Mouse (Mus musculus) embryonic facial prominence, embryonic 11.5 days (tissue): ENCODE measurements around the gene Pxn. TPM values are rescaled to one million over a fixed set of nuclear protein-coding genes. Genes with fewer than 3 reads are reported as not detected.
"Not testable (repeated sequence)": the region's sequence is repeated elsewhere in the genome, so short reads cannot be mapped to it uniquely, and the experiment has no call there.

ENCODE experiments used
- ATAC-seq: fragments of 200-750 bp; cut with Nextera tagmentation; replicated peaks from 2 replicates; pipeline ENCODE4 v1.8.0; 2017; ENCODE audit warnings: low read depth; ENCODE audit not compliant: insufficient number of reproducible peaks, low FRiP score, low TSS enrichment
- DNase-seq: peaks from one replicate; pipeline ENCODE4 v3.0.0-alpha.2; 2015; ENCODE audit warnings: low spot score
- H3K27ac ChIP-seq: fragments of 300-500 bp; sonication (generic); replicated peaks from 2 replicates; pipeline ENCODE4 v1.5.1; 2014; ENCODE audit warnings: mild to moderate bottlenecking, low read depth, low read length, control low read depth
- H3K27me3 ChIP-seq: fragments of 300-500 bp; sonication (generic); 2 replicates; pipeline ENCODE4 v1.6.1; 2014; ENCODE audit warnings: mild to moderate bottlenecking, low read length, moderate library complexity, mixed read lengths; ENCODE audit not compliant: control insufficient read depth, insufficient read depth
- H3K36me3 ChIP-seq: fragments of 300-500 bp; sonication (generic); replicated peaks from 2 replicates; pipeline ENCODE4 v1.6.1; 2014; ENCODE audit warnings: low read depth, mild to moderate bottlenecking, low read length, moderate library complexity, mixed read lengths; ENCODE audit not compliant: control insufficient read depth, insufficient read depth
- H3K4me1 ChIP-seq: fragments of 300-500 bp; sonication (generic); 2 replicates; pipeline ENCODE4 v1.6.1; 2014; ENCODE audit warnings: low read length, mixed read lengths; ENCODE audit not compliant: control insufficient read depth, insufficient read depth
- H3K4me2 ChIP-seq: fragments of 300-500 bp; sonication (generic); 2 replicates; pipeline ENCODE4 v1.6.1; 2014; ENCODE audit warnings: low read depth, mild to moderate bottlenecking, control low read depth, low read length, moderate library complexity
- H3K4me3 ChIP-seq: fragments of 300-500 bp; sonication (generic); 2 replicates; pipeline ENCODE4 v1.5.1; 2014; ENCODE audit warnings: low read depth, low read length, control low read depth
- H3K9ac ChIP-seq: fragments of 300-500 bp; sonication (generic); replicated peaks from 2 replicates; pipeline ENCODE4 v1.6.1; 2014; ENCODE audit warnings: mild to moderate bottlenecking, control low read depth, low read length
- H3K9me3 ChIP-seq: fragments of 300-500 bp; sonication (generic); replicated peaks from 2 replicates; pipeline ENCODE4 v1.6.1; 2016; ENCODE audit warnings: mild to moderate bottlenecking, low read length, inconsistent platforms, mixed read lengths; ENCODE audit not compliant: control insufficient read depth
- WGBS: fragments of 180-500 bp; shearing (Covaris S2); extraction: QIAGEN DNeasy Blood & Tissue Kit; methylation state at CpG from one replicate; pipeline ENCODE4 v1.1.7; 2014; 5-methylcytosine and 5-hydroxymethylcytosine counted together
- polyA plus RNA-seq: library from polyadenylated mRNA; unstranded; fragments of >200 nt; fragmentation: Nextera tagmentation; extraction: Ambion mirVana; gene quantifications from 2 replicates; pipeline ENCODE4 v1.2.1, GENCODE M21; 2014

Gene Pxn
- polyA plus RNA-seq, 1 experiment from 2014 or later, result 12.9 TPM

DNA sequence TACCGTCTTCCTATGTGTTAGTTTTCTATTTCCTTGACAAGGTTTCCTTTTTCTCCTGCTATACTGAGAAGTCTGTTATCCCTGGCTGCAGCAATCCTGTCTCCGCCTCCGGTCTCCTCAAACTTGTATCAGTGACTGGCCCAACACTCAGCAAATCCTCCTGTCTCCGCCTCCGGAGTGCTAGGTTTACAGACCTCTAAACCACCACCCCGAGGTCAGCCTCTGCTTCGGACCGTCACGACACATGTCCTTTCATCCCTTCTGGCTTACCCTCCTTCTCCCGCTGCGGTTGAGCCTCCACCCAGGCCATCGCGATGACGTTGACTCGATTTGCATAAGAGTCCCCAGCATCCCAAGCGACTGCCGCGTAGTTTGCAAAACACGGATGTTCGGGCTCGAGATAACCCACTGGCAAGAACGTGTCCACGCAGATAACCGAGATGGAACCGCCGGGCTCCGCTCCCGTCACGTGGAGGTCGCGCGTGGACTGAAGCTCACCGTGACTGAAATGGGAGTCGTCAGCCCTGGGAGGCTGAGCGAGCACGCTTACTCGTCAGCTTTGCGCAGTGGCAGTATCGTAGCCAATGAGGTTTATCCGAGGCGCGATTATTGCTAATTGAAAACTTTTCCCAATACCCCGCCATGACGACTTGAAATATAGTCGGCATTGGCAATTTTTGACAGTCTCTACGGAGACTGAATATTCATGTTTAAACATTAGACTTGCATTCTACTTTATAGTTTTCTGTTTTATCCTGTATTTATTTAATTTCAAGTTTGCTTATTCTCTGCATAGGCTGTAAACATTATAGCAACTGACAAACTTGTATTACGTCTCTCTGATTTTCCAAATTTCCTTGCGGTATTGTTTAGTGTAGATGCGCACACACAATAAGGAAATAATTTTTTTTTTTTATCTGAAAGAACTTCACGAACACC lies 16.5 kb upstream of the Pxn start:
- H3K4me1 ChIP-seq, result peaks cover 5% of the 10 kb centered on the region; the same call in 1 of the 2 replicates
- no peaks in the 10 kb centered on the region for H3K36me3 ChIP-seq
- DNase-seq, result peak; percentile 89
- whole genome bisulfite sequencing, result under 1% methylated on average over 50 of the region's 50 CpGs
- ATAC-seq, result peak; percentile 72
- H3K27ac ChIP-seq, result peak overlapping the region; percentile 99
- H3K27me3 ChIP-seq, result no peaks in the 10 kb centered on the region
- H3K9ac ChIP-seq, result peak overlapping the region; percentile 59
- peak overlapping the region; percentile 24 for H3K4me3 ChIP-seq
- no peaks in the 10 kb centered on the region for H3K9me3 ChIP-seq
- H3K4me2 ChIP-seq, result peak overlapping the region; percentile 40

DNA sequence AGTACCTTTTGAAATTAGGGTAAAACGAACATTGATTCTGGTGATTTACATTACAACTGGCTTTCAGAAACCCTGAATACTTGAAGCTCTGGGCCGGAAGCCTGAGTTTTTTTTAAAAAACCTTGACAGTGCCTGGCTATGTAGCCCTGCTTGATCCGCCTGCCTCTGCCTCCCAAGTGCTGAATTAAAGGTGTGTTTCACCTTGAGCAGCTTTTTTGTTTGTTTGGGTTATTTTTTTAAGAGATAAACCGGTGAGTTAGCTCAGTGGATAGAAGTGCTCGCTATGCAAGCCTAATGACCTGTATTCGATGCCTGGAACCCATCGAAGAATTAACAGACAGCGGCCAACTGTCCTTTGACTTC lies 15.9 kb upstream of the Pxn start:
- H3K4me2 ChIP-seq, result no peak overlapping the region
- no peak overlapping the region for H3K9ac ChIP-seq
- ATAC-seq (no peak), DNase-seq (no peak)
- 11% methylated on average over 8 of the region's 8 CpGs for WGBS
- no peak overlapping the region for H3K27ac ChIP-seq
- no peaks in the 10 kb centered on the region for H3K27me3 ChIP-seq
- no peaks in the 10 kb centered on the region for H3K36me3 ChIP-seq
- H3K4me1 ChIP-seq, result peaks cover 5% of the 10 kb centered on the region; the same call in 1 of the 2 replicates
- no peaks in the 10 kb centered on the region for H3K9me3 ChIP-seq
- no peak overlapping the region for H3K4me3 ChIP-seq

DNA sequence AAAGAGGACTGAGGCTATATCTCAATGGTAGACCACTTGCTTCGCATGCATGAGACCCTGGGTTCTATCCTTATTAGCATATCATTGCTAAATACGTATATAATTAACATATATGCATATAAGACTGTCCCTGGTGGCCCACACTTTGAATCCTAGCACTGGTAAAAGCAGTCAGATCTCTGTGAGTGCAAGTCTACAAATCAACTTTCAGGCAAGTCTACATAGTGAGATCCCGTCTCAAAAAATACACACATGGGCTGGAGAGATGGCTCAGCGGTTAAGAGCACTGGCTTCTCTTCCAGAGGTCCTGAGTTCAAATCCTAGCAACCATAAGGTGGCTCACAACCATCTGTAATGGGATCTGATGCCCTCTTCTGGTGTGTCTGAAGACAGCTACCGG lies 15.4 kb upstream of the Pxn start:
- no peak overlapping the region for H3K9ac ChIP-seq
- no peaks in the 10 kb centered on the region for H3K27me3 ChIP-seq
- no peak for ATAC-seq
- DNase-seq, result no peak
- H3K36me3 ChIP-seq, result no peaks in the 10 kb centered on the region
- no peak overlapping the region for H3K4me3 ChIP-seq
- 40% methylated on average over 5 of the region's 5 CpGs for WGBS
- no peak overlapping the region for H3K4me2 ChIP-seq
- no peaks in the 10 kb centered on the region for H3K9me3 ChIP-seq
- H3K4me1 ChIP-seq, result peaks cover 5% of the 10 kb centered on the region; the same call in 1 of the 2 replicates
- H3K27ac ChIP-seq, result no peak overlapping the region

DNA sequence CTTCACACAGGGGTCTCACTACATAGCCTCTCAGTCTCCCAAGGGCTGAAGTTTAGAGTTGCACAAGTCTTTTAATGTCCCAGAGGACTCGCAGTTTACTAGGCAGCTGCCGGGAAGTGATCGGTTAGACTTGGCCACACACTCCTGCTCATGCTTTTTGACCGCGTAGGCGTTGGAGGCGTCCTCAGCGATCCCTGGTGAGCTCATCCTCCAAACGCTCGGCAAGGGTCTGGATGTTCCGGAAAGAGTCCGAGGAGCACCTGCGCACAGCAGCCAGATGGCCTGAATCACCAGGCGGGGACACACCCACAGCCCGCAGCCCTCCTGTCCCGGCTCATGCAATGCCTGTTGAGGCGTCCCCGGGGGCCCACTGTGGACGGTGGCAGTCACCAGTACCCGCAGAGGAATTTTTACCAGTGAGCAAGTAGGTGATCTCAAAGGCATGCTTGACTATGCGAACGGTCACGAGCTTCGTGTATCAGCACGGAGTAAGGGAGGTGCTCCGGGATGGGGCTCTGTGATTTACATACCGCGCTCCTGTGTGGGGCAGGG lies 14.6 kb upstream of the Pxn start:
- ATAC-seq, result no peak
- H3K36me3 ChIP-seq, result no peaks in the 10 kb centered on the region
- no peak for DNase-seq
- H3K9me3 ChIP-seq, result no peaks in the 10 kb centered on the region
- WGBS, result 8% methylated on average over 28 of the region's 28 CpGs
- H3K4me1 ChIP-seq, result peaks cover 5% of the 10 kb centered on the region; the same call in 1 of the 2 replicates
- no peak overlapping the region for H3K9ac ChIP-seq
- H3K27me3 ChIP-seq, result no peaks in the 10 kb centered on the region
- H3K4me2 ChIP-seq, result peak overlapping the region; percentile 45
- H3K27ac ChIP-seq, result no peak overlapping the region
- H3K4me3 ChIP-seq, result 0 out of 2 replicates have a peak overlapping the region, but pooled peaks have one; percentile 4

DNA sequence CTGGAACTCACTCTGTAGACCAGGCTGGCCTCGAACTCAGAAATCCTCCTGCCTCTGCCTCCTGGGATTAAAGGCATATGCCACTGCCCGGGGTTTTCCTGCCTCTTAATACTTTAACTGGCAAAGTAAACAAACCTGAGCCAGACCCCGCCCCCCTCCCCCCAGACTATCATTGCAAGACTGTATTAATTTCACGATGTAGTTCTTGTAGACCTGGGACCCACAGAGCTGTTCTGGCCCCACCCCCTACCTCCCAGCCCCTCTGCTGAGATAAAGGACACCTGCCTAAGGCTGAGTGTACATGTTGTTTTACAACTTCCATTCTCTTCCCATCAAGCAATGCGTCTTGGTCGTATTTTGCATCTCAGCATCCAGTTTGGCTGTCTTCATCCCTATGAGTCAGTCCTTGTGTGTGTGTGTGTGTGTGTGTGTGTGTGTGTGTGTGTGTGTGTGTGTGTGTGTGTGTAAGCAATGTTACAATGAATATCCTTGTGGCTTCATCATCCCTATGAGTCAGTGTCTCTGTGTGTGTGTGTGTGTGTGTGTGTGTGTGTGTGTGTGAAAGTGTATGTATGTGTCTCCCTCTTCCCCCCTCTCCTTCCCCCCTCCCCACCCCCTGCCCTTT lies 13.7 kb upstream of the Pxn start:
- no peak overlapping the region for H3K4me2 ChIP-seq
- no peaks in the 10 kb centered on the region for H3K36me3 ChIP-seq
- WGBS, result 67% methylated on average over 6 of the region's 6 CpGs
- no peaks in the 10 kb centered on the region for H3K27me3 ChIP-seq
- no peak for DNase-seq
- H3K4me1 ChIP-seq, result peaks cover 5% of the 10 kb centered on the region; the same call in 1 of the 2 replicates
- no peak for ATAC-seq
- no peaks in the 10 kb centered on the region for H3K9me3 ChIP-seq
- H3K27ac ChIP-seq, result no peak overlapping the region
- no peak overlapping the region for H3K9ac ChIP-seq
- H3K4me3 ChIP-seq, result no peak overlapping the region

DNA sequence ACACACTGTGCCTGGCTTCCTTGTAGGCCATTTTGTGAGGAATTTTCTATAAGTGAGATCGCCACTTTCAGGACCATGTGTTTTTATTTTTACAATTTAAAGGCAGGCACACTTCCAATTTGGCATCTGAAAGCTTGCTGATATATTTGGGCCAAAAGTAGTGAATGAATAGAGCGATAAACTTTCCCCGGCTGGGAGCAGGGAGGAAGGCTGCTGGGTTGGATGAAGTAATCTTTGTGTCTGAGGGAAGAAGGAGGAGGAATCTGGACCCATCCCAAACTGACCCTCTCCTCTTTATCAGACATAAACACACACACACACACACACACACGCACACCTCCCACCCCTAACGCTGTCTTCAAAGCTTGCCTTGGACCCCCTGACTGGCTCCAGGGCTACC lies 13.0 kb upstream of the Pxn start:
- H3K9ac ChIP-seq, result no peak overlapping the region; the same call in 1 of the 2 replicates
- peaks cover 5% of the 10 kb centered on the region; the same call in 1 of the 2 replicates for H3K4me1 ChIP-seq
- no peaks in the 10 kb centered on the region for H3K27me3 ChIP-seq
- H3K4me3 ChIP-seq, result no peak overlapping the region
- H3K9me3 ChIP-seq, result no peaks in the 10 kb centered on the region
- 37% methylated on average over 5 of the region's 5 CpGs for WGBS
- no peak for DNase-seq
- no peak overlapping the region for H3K4me2 ChIP-seq
- no peak for ATAC-seq
- no peak overlapping the region for H3K27ac ChIP-seq
- no peaks in the 10 kb centered on the region for H3K36me3 ChIP-seq

DNA sequence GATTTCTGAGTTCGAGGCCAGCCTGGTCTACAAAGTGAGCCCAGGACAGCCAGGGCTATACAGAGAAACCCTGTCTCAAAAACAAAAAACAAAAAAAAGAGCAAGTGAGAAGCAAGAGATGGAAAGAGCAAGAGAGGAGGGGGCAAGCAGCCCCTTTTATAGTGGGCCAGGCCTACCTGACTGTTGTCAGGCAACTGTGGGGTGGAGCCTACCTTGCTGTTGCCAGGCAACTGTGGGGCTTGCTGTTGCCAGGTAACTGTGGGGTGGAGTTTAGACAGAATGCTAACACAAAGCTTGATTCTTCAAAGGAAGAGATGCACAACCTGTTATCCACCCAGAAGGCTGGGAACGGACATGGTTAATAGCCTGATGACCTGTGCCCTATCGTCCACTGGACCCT lies 10.9 kb upstream of the Pxn start:
- ATAC-seq, H3K9ac ChIP-seq, H3K4me3 ChIP-seq, H3K36me3 ChIP-seq, H3K27me3 ChIP-seq, H3K4me2 ChIP-seq, DNase-seq, H3K9me3 ChIP-seq, H3K4me1 ChIP-seq, H3K27ac ChIP-seq: not testable (repeated sequence)
- WGBS, result 74% methylated on average over 3 of the region's 3 CpGs

DNA sequence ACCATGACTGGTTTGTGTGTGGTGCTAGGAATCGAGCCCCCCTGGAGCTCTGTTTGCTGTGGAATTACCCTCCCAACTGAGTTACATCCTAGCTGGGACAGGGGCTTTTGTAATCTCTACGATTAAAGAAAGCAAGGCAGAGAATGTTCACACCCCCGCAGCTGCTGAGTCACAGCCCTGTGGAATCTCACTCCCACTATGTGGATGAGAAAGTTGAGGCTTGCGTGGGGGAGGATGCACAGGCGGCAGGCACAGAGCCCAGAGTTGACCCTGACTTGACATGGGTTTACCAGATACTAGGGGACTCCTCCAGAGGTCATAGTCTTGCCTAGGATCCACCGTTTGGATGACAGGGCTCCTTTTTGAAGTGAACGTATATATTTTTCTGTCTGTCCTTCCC lies 9.4 kb upstream of the Pxn start:
- Histone ChIP-seq H3K4me1 (peaks cover under 1% of the 10 kb centered on the region; the same call in 1 of the 2 replicates), H3K9me3 (no peaks in the 10 kb centered on the region), H3K27me3 (no peaks in the 10 kb centered on the region), H3K4me3 (no peak overlapping the region), H3K4me2 (no peak overlapping the region), H3K27ac (no peak overlapping the region), H3K9ac (no peak overlapping the region), H3K36me3 (no peaks in the 10 kb centered on the region)
- ATAC-seq, result no peak
- WGBS, result 81% methylated on average over 7 of the region's 7 CpGs
- DNase-seq, result no peak
